Mouse (Mus musculus) brain, embryonic 18.5 days (tissue): ENCODE data around the gene Pias4.

Source experiments
- DNase-seq: peaks from one replicate; pipeline ENCODE4 v3.0.0-alpha.2; 2012; ENCODE audit warnings: low read depth, low spot score

The Pias4 gene

DNA sequence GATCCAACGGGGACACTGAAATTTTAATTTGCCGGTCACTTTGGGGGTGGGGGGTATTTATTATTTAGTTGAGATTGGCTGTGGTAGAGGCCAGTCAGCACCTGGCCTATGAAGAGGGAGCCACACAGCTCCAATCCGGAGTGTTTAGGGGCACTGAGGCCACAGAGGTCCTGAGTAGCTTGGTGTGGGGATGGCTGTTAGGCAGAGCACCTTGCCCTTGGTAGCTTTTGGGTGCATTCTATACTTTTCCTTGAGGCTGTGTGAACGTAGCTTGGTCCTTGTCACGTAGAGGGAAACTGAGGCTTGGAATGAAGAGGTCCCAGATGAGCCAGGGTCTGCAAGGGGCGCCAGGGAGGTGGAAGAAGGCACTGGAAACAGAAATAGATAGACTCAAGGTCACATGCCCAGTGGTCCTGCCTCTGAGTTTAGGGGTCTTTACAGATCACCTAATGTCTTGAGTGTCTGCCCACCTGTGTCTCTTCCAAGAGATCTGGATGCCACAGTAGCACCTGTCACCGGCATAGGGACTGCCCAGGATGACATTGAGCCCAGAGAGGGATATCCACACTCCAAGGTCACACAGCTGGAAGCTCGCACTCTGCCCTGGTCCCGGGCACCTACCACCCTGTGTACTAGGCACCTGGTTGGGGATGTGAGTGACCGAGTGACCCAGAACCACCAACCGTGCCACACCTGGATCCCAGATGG lies 28.7 kb downstream of the Pias4 start:
- DNase-seq = no peak

GRCm38 (mm10) chr10:81138131-81138782 lies 29.5 kb downstream of the Pias4 start:
- DNase-seq = no peak

- DNase-seq = peak; percentile 98
Observed at GRCm38 (mm10) chr10:81137252-81138130, 30.2 kb downstream of the Pias4 start.

DNA sequence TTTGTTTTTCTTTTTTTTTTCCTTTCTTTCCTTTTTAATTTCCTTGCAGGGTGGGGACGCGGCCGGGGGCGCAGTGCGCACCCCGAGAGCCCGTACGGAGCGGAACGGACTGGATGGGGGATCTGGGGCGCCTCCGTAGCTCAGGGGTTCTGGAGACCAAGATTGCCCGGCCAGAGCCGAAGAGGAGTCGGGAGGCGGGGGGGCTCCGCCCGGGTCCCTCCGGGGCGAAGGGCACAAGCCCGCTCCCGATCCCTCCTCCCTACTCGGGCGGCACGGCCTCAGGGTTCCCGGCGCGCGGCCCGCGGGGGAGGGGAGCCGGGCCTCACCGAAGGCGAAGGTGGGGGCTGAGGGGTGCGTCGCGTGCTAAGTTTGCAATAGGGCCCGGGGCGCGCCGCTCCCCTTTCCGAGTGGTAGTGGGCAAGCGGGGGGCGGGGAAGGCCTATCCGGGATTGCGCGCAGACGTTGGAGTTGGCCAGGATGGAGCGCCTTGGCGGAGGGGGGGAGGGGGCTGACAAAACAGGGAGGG lies 31.0 kb downstream of the Pias4 start:
- DNase-seq = no peak

GRCm38 (mm10) chr10:81135831-81136705 lies 31.7 kb downstream of the Pias4 start:
- no peak for DNase-seq

GRCm38 (mm10) chr10:81134966-81135681 lies 32.6 kb downstream of the Pias4 start, which contains the start of gene Zbtb7a:
Zbtb7a (plus strand) TSS chr10:81135220.
- DNase-seq = no peak

GRCm38 (mm10) chr10:81134181-81134587 lies 33.5 kb downstream of the Pias4 start:
- no peak for DNase-seq

DNA sequence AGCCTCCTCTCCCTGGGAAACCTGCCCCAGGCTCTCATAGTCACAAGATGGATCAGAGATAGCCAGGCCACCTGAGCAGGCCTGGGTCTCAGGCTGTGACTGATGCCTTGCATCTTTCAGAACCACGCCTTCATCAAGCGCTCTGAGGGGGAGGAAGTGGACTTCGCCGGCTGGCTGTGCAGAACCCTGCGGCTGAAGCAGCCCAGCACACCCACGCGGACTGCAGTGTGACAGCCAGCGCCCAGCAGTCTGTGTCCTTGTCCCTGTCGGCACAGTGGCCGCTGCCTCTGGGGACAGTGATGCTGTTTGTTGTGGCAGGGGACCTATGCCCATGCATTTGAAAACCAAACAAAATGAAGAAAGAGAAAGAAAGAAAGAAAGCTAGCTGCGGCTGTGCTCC lies 44.2 kb downstream of the Pias4 start:
- no peak for DNase-seq

DNA sequence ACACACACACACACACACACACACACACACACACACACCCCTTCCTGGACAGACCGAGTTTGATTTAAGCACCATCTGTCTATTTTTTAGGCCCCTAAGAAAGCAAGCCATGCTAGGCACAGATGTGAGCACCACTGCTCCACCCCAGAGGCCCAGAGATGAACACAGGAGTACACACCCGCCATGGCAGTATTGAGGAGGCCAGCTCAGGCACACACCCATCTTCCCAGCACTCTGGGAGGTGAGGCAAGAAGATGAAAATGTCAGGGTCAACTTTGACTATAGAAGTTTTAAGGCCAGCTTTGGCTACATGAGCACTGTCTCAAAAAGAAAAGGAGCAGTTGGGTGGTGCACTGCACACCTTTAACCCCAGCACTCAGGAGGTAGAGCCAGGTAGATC lies 44.8 kb downstream of the Pias4 start:
- DNase-seq = no peak

DNA sequence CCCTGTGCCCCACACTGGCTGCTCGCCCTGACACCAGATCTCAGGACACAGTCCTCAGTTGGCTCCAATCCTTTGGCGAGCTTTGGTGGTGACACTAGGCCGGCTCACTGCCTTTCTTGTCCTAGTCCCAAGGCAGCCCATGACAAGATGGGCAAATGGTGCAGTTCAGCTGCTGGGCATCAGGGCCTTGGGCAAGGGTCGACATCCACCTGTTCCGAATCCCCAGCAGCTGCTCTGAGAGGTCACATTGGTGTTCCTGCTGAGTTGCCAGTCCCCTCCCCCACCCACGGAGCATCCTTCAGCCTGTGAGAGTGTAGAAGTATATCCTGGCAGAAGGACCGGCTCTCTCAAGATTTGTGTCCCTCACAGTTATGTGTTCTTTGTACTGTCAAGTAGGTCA lies 47.1 kb downstream of the Pias4 start:
- DNase-seq = no peak

DNA sequence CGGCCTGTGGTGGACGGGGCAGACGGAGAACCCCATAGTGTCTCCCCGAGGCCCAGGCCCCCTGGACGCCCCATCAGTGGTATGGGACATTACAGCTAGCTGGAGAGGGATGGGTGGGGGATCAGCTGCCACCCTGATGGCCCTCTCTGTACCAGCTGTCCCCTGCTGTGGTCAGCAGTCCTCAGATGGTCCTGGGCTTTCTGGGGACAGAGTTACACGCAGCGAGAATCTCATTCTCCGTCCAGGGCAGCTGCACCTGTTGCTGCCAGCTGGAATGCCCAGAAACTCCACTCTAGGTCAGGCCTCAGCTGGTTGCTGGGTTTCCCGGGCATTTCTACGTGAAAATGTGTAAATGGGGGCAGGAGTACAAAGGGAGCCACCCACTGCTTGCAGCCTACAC lies 48.1 kb downstream of the Pias4 start:
- no peak for DNase-seq

- DNase-seq = no peak
Observed at GRCm38 (mm10) chr10:81112946-81113345, 54.8 kb downstream of the Pias4 start.

DNA sequence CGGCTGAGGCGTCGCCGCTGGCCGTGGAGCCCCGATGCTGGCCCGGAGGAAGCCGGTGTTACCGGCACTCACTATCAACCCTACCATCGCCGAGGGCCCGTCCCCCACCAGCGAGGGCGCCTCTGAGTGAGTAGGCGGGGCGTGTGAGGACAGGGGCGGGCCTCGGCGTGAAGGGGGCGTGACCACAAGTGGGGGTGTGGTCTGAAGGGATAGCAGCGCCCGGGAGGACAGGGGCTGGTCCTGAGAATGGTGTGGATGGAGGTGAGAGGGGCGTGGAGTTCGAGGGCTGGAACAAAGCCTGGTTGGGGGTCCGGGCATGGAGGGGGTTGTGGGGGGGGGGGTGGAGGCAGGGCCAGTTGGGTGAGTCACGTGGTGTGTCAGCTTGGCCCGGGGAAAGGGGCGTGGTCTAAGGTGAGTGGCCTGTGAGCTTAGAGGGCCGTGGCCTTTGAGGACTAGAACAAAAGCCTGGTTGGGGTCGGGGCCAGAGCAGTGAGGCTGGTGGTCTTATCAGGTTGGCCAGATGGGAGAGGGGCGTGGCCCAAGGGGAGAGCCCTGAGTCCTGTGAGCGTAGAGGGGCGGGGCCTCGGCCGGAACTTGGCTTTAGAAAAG lies 61.5 kb downstream of the Pias4 start:
- peak; percentile 40 for DNase-seq

DNA sequence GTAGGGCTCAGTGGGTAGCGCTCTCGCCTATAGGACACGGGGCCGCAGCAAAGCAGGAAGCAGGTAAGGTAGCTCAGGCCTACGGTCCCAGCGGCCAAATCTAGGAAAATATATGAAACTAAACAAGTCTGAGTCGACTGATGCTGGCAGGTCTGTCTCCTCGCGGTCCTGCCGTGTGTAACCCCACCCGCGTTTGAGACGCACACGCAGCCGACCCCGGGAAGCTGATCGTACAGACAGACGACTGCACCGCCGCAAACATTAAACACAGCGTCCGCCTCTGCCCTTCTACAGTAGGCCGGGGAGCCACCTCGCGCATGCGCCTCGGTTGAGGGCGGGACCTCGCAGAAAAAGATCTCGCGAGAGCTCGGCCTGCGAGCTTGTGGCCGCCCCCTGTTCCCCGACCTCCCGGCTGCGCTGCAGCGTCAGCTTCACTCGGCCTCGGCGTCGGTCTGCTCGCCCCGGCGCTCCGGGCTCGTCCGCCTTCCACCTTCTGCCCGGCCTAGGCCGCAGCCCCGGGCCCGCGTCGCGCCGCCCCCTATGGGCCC lies 62.1 kb downstream of the Pias4 start, which contains the start of gene Map2k2:
TSS of gene Map2k2 (plus strand) at position 351 of the 548 bp plus-strand sequence.
- DNase-seq = peak; percentile 93
